Mouse (Mus musculus): ENCODE data around the gene Plcg2.

GRCm38 (mm10) chr8:117467466-117467865 is 30.6 kb upstream of the Plcg2 start:
- TF ChIP-seq POLR2A (IDR thresholded peaks at IDR 0.05; ENCODE audit: low read depth, low read length) = no peak
- no peak for TF ChIP-seq CTCF (IDR thresholded peaks at IDR 0.05; ENCODE audit: borderline replicate concordance, insufficient read depth, low read length)
